26 mouse cellular contexts compared by ENCODE assay signal in genomic region chr12:92708466-92708865, GRCm38 (mm10).
DNase-seq lines count a peak whose midpoint lies in the region; ATAC-seq lines count a peak whose summit lies in the region.
"Had no signal": no experiment of that assay in that cellular context is flagged by ENCODE, and none has a peak within 500 bp of the region (broad histone marks: within the 10 kb centered on the region; RNA-seq: fewer than 3 reads in every experiment).

No protein-coding gene starts in this region.

- no peaks in the 10 kb centered on the region for H3K27me3 ChIP-seq in hindbrain, embryonic 16.5 days (replicated peaks; ENCODE audit: control insufficient read depth, insufficient read depth, low read length)
- H3K27me3 ChIP-seq in hindbrain, embryonic 14.5 days (ENCODE audit: control insufficient read depth, insufficient read depth, low read length) = no peaks in the 10 kb centered on the region
- no peaks in the 10 kb centered on the region for H3K27me3 ChIP-seq in midbrain, embryonic 14.5 days (ENCODE audit: control insufficient read depth, insufficient read depth, low read length)
- H3K27me3 ChIP-seq in midbrain, embryonic 11.5 days (ENCODE audit: control insufficient read depth, insufficient read depth, low read length) = no peaks in the 10 kb centered on the region
- H3K27me3 ChIP-seq: embryonic facial prominence, embryonic 12.5 days; forebrain, embryonic 15.5 days; heart, embryonic 12.5 days; heart, embryonic 15.5 days; hindbrain, embryonic 15.5 days had no signal

- peak; percentile 52; the same call in 1 of the 2 replicates for ATAC-seq in hindbrain, embryonic 16.5 days
- ATAC-seq in hindbrain, embryonic 14.5 days (ENCODE audit: low FRiP score) = no peak
- no peak for ATAC-seq in midbrain, embryonic 14.5 days (ENCODE audit: low FRiP score, low TSS enrichment)
- no peak for ATAC-seq in midbrain, embryonic 11.5 days (ENCODE audit: low FRiP score)
- ATAC-seq: CD4-positive, CD25-positive, alpha-beta regulatory T cell, adult 4 months; forebrain, embryonic 15.5 days; inflammation-experienced regulatory T-cells, adult 6 months; intestine, embryonic 16.5 days had no signal

- no peaks in the 10 kb centered on the region for H3K9me3 ChIP-seq in hindbrain, embryonic 16.5 days (ENCODE audit: control insufficient read depth, low read length)
- no peaks in the 10 kb centered on the region for H3K9me3 ChIP-seq in hindbrain, embryonic 14.5 days (ENCODE audit: control insufficient read depth, low read length)
- H3K9me3 ChIP-seq in midbrain, embryonic 14.5 days (ENCODE audit: control insufficient read depth, low read length) = no peaks in the 10 kb centered on the region
- no peaks in the 10 kb centered on the region for H3K9me3 ChIP-seq in midbrain, embryonic 11.5 days (ENCODE audit: control insufficient read depth, low read length)
- H3K9me3 ChIP-seq: embryonic facial prominence, embryonic 12.5 days; forebrain, embryonic 10.5 days; forebrain, embryonic 15.5 days; heart, embryonic 12.5 days; heart, embryonic 15.5 days; hindbrain, embryonic 15.5 days had no signal

- H3K4me1 ChIP-seq in hindbrain, embryonic 16.5 days (ENCODE audit: control insufficient read depth, insufficient read depth, low read depth, low read length) = no peaks in the 10 kb centered on the region
- no peaks in the 10 kb centered on the region for H3K4me1 ChIP-seq in hindbrain, embryonic 14.5 days (replicated peaks; ENCODE audit: control insufficient read depth, insufficient read depth, low read length)
- H3K4me1 ChIP-seq in midbrain, embryonic 14.5 days (ENCODE audit: control insufficient read depth, insufficient read depth, low read length) = no peaks in the 10 kb centered on the region
- H3K4me1 ChIP-seq in midbrain, embryonic 11.5 days (ENCODE audit: control insufficient read depth, insufficient read depth, low read length) = no peaks in the 10 kb centered on the region
- H3K4me1 ChIP-seq: embryonic facial prominence, embryonic 12.5 days; forebrain, embryonic 10.5 days; forebrain, embryonic 15.5 days; heart, embryonic 12.5 days; heart, embryonic 15.5 days; hindbrain, embryonic 15.5 days had no signal

- H3K36me3 ChIP-seq in hindbrain, embryonic 16.5 days (ENCODE audit: control insufficient read depth, insufficient read depth, low read length) = no peaks in the 10 kb centered on the region
- H3K36me3 ChIP-seq in hindbrain, embryonic 14.5 days (replicated peaks; ENCODE audit: control insufficient read depth, insufficient read depth) = no peaks in the 10 kb centered on the region
- no peaks in the 10 kb centered on the region for H3K36me3 ChIP-seq in midbrain, embryonic 14.5 days (ENCODE audit: control insufficient read depth, insufficient read depth, low read length)
- no peaks in the 10 kb centered on the region for H3K36me3 ChIP-seq in midbrain, embryonic 11.5 days (ENCODE audit: control insufficient read depth, insufficient read depth, low read length)
- H3K36me3 ChIP-seq: embryonic facial prominence, embryonic 12.5 days; forebrain, embryonic 10.5 days; forebrain, embryonic 15.5 days; heart, embryonic 12.5 days; heart, embryonic 15.5 days; hindbrain, embryonic 15.5 days had no signal

- WGBS in hindbrain, embryonic 16.5 days = 51% methylated on average over 3 of the region's 3 CpGs
- 36% methylated on average over 3 of the region's 3 CpGs for WGBS in hindbrain, embryonic 14.5 days
- WGBS in midbrain, embryonic 14.5 days = 48% methylated on average over 3 of the region's 3 CpGs
- 54% methylated on average over 3 of the region's 3 CpGs for WGBS in midbrain, embryonic 11.5 days

- no peak overlapping the region for H3K4me2 ChIP-seq in hindbrain, embryonic 16.5 days (ENCODE audit: low read length)
- H3K4me2 ChIP-seq in hindbrain, embryonic 14.5 days (replicated peaks) = no peak overlapping the region
- H3K4me2 ChIP-seq in midbrain, embryonic 14.5 days (ENCODE audit: low read length) = no peak overlapping the region
- H3K4me2 ChIP-seq in midbrain, embryonic 11.5 days = no peak overlapping the region
- H3K4me2 ChIP-seq: embryonic facial prominence, embryonic 12.5 days; forebrain, embryonic 15.5 days; heart, embryonic 12.5 days; heart, embryonic 15.5 days; hindbrain, embryonic 15.5 days had no signal

- H3K27ac ChIP-seq in hindbrain, embryonic 16.5 days (ENCODE audit: low read depth, low read length) = no peak overlapping the region
- H3K27ac ChIP-seq in hindbrain, embryonic 14.5 days = no peak overlapping the region
- no peak overlapping the region for H3K27ac ChIP-seq in midbrain, embryonic 14.5 days (replicated peaks; ENCODE audit: low read depth, low read length)
- no peak overlapping the region for H3K27ac ChIP-seq in midbrain, embryonic 11.5 days (ENCODE audit: low read depth, low read length)
- H3K27ac ChIP-seq: embryonic facial prominence, embryonic 12.5 days; forebrain, embryonic 10.5 days; forebrain, embryonic 15.5 days; heart, embryonic 15.5 days; hindbrain, embryonic 15.5 days had no signal

- H3K9ac ChIP-seq in hindbrain, embryonic 16.5 days (ENCODE audit: low read depth, low read length) = no peak overlapping the region
- no peak overlapping the region for H3K9ac ChIP-seq in hindbrain, embryonic 14.5 days
- no peak overlapping the region for H3K9ac ChIP-seq in midbrain, embryonic 14.5 days (replicated peaks; ENCODE audit: low read length)
- no peak overlapping the region for H3K9ac ChIP-seq in midbrain, embryonic 11.5 days (ENCODE audit: low read length)
- H3K9ac ChIP-seq: embryonic facial prominence, embryonic 12.5 days; forebrain, embryonic 15.5 days; heart, embryonic 12.5 days; heart, embryonic 15.5 days; hindbrain, embryonic 15.5 days had no signal

- H3K4me3 ChIP-seq in hindbrain, embryonic 16.5 days (ENCODE audit: low read length) = no peak overlapping the region
- no peak overlapping the region for H3K4me3 ChIP-seq in hindbrain, embryonic 14.5 days (replicated peaks; ENCODE audit: low read length)
- no peak overlapping the region for H3K4me3 ChIP-seq in midbrain, embryonic 14.5 days (replicated peaks; ENCODE audit: low read depth, low read length)
- no peak overlapping the region for H3K4me3 ChIP-seq in midbrain, embryonic 11.5 days (ENCODE audit: low read depth, low read length)
- H3K4me3 ChIP-seq: embryonic facial prominence, embryonic 12.5 days; erythroblast, embryonic 14.5 days; forebrain, embryonic 10.5 days; forebrain, embryonic 15.5 days; heart, embryonic 12.5 days; heart, embryonic 15.5 days; hindbrain, embryonic 15.5 days had no signal

- DNase-seq in hindbrain, embryonic 14.5 days (ENCODE audit: low spot score) = no peak
- DNase-seq in midbrain, embryonic 14.5 days = peak; percentile 4
- no peak for DNase-seq in midbrain, embryonic 11.5 days (ENCODE audit: low spot score, missing footprints)
- peak; percentile 2 to 7 for DNase-seq in right cerebral cortex, adult 2 months (ENCODE audit: low spot score in 2 of 2)
- no peak for DNase-seq in right cerebral cortex, postnatal 4 days
- no peak for DNase-seq in testis, postnatal 14 days (ENCODE audit: low spot score)
- DNase-seq: adrenal gland, adult 2 months; adrenal gland, postnatal 14 days; cerebellum, adult 18-20 months; cerebellum, adult 9-10 months; cerebellum, postnatal 14 days; gastrocnemius, postnatal 25 days; heart, adult 18-20 months; heart, postnatal 10 days; heart, postnatal 36 days had no signal

Comparison
In these comparisons a context has a peak if more than half of its experiments do, and no peak if none do; other contexts are left out.
1. DNase-seq: peak in midbrain, embryonic 14.5 days (single experiment) and right cerebral cortex, adult 2 months (2 of 2); none in hindbrain, embryonic 14.5 days (single experiment), midbrain, embryonic 11.5 days (single experiment), right cerebral cortex, postnatal 4 days (single experiment) and testis, postnatal 14 days (single experiment).